Mouse (Mus musculus) spleen, adult 2 months (tissue): ENCODE data around the gene Micu1.

ENCODE experiments used
- CTCF ChIP-seq: fragments of 200-500 bp; IDR thresholded peaks from 2 replicates; pipeline ENCODE4 v1.5.1; 2011; ENCODE audit warnings: mild to moderate bottlenecking, inconsistent platforms; ENCODE audit not compliant: insufficient read depth, insufficient read length, insufficient replicate concordance; ENCODE audit errors: extremely low read depth
- POLR2A ChIP-seq: fragments of 200-500 bp; IDR thresholded peaks from 2 replicates; pipeline ENCODE4 v1.6.1; 2011; ENCODE audit warnings: low read depth, low read length, inconsistent platforms

DNA sequence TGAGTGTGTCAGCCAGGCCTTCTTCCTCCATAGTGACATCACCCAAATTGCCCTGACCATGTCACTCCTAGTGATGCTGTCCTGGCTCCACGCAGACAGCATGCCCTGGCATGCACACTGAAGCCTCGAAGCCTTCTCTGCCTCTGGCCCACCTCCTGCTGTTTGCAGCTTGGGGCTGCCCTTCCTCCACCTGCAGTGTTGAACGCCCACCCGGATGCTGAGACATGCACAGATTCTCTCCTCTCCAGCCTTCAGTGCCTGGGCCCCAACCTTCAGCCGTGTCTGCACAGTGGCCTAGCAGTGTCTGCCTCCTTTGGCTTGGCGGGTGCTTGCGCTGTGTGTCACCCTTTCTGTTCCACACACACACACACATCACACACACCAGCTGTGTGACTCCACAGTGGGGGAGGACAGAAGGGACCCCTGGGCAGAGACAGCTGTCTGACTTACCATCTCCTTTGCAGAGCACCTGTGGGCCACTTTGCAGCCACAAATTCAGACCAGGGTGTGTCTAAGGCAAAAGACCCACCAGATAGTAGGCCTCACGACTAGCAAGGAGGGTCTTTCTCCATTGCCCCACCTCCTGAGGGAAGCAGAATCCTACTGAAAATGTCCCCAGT lies 199.8 kb downstream of the Micu1 start:
- TF ChIP-seq CTCF (no peak), POLR2A (no peak)
